Mouse (Mus musculus) ovary, postnatal 10 days (tissue): ENCODE measurements at regions not wholly inside any gene's neighbourhood (a gene's known extent, or its start where the extent isn't known, plus 50 kb on each side); places are given as distances from the start of the nearest gene placed in this dataset.

Source experiments
- DNase-seq: peaks from one replicate; pipeline ENCODE4 v3.0.0; 2022; ENCODE audit warnings: low spot score

GRCm38 (mm10) chr11:25538641-25539258 is 671.8 kb downstream of the 5730522E02Rik start:
- no peak for DNase-seq

DNA sequence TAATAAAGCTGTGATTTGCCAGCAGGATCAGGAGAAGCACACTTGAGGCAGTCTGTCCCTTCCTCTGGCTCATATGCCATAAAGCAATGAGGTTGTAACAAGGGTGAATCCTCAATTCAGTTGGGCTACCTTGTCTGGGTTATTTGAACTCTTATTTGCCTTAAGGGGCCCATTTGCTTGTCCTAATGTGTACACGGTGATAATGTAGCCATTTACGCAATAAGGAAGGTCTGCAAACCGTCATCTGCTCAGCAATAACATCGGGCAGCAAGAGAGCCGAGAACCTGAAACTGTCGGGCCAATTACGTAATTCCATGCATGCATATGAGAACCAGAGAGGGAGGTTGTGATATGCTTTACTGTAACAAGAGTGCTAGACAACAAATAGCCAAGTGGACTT is 674.5 kb downstream of the 5730522E02Rik start:
- DNase-seq = no peak

- DNase-seq = no peak
Measured at GRCm38 (mm10) chr11:25533081-25533480, 677.5 kb downstream of the 5730522E02Rik start.

- no peak for DNase-seq
Measured at GRCm38 (mm10) chr11:25531668-25532398, 678.7 kb downstream of the 5730522E02Rik start.

DNA sequence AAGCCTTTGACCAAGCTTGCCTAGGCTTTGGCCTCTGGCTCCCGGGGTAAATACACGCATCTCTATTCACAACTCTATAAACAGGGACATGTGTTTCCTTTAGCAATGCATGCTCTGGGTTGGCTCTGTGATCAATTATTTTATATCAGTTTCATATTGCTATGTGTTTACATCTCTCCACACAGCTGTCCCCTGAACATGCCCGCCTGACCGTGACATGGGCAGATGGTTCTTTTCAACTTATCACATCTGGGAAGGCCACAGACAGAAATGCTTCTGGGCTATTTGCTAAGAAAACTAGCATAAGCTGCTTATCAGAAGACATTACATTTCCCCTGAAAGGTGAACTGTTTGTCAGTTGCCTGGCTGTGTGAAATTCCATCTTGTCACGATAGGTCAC is 682.5 kb downstream of the 5730522E02Rik start:
- no peak for DNase-seq

DNA sequence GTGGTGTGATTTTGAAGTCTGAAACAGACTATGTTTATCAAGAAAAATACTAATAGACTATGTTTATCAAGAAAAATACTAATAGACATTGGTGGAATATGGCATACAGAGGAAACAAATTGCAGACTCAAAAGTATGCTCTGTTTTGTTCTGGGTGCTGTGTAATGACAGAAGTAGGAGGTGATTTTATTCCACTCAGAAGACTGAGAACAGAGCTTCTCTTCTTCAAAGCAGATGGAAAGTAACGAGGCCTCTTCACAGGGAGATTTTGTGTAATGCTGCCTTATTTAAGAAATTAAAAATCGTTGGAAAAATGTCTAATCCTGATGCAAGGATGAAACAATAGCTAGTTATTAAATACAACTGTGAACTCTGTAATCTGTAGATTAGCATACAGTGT is 691.7 kb downstream of the 5730522E02Rik start:
- DNase-seq = no peak

DNA sequence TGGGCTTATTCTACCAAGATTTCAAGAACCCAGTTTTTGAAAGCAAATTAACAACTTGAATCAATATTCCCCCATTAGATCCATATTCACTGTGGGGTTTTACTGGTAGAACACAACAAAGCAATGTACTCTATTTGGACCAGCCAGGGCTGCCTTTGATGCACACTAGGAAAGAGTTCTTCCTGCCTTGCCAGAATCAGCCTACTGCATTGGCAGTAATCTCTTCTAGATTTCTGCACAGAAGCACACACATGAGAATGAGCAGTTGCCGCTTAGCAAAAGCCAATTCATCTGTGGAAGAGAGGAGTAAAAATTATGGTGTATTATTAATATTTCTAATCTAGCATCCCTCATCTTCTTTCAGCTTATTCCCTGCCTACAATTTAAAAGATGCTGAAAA is 692.4 kb downstream of the 5730522E02Rik start:
- no peak for DNase-seq

- DNase-seq = no peak
Measured at GRCm38 (mm10) chr11:25505500-25505899, 705.1 kb downstream of the 5730522E02Rik start.

DNA sequence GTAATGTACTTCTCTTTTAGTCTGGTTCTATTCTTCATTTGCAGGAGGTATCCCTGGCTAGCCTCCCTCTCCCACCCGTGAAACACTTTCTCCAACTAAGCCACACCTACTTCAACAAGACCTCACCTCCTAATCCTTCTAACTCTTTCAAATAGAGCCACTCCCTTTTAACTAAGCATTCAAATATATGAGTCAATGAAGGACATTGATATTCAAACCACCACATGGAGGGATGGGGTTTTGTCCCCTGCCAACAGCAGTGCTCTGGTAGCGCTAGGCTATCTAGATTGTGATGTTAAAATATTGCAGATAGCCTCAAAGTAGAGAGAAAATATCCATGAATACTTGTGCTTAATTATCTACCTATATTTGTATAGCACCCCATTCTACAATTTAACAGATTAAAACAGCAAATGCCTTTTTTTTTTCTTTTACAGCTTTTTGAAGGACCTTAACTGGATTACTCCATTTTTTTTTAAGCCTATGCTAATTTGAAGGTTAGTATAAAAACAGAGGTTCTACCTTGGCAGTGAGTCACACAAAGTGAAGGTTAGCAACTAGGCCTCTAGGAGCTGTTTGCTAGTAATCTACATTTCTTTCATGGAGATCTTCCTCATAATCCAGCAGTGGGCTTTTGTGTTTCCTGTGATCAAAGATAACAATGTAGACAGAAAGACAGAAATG is 736.7 kb downstream of the 5730522E02Rik start:
- no peak for DNase-seq

- no peak for DNase-seq
Measured at GRCm38 (mm10) chr11:25469819-25470218, 740.7 kb downstream of the 5730522E02Rik start.

DNA sequence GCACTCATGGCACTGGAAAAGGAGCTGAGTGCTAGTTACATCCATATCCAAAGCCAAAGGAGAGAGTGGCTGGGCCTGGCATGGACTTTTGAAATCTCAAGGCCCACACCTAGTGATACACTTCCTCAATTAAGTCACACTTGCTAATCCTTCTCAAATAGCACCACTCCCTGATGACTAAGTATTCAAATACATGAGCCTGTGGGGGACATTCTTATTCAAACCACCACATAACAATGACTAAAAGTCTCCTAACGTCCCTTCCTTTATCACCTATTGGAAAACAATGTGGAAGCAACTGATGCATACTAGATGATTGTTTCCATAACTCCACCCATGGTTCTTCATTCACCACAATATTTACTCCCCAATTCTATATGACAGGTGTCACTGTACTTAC is 773.4 kb downstream of the 5730522E02Rik start:
- no peak for DNase-seq

GRCm38 (mm10) chr11:25435645-25436044 is 774.9 kb downstream of the 5730522E02Rik start:
- no peak for DNase-seq

DNA sequence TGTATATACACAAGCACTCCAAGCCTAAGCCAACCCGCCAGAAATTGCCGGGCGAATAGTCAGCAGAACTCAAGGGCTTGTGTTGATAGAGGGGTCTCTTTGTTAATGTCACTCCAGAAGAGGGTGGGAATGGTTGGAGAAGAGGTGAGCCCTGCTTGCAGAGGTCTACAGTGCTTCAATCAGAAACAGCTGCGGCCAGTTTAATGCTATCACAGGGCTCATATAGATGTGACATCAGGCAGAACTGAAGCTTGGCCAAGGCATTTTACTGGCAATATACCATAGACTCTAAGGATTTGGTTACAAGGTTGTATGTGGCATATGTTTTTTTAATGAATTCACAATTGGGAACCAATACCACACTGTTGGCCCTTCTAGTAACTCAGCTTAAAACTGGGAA is 787.4 kb downstream of the 5730522E02Rik start:
- no peak for DNase-seq

DNA sequence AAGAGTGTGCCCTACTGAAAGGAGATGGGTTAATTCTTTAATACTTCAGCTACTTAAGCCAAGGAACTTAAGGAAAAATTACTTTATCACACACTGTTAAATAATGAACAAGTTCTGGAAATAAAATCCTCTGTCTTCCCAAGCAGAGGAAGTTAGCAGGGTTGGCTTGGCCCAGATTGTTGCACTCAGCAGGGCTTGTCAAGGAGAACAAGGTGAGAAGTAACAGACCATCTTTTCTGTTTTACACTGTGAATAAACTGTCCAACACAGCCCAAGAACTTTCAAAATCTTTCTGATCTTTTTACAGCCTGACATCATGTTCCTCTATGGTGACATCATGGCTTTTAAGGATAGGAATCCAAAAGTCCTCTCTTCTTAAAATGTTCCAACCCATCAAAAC is 789.1 kb downstream of the 5730522E02Rik start:
- no peak for DNase-seq

DNA sequence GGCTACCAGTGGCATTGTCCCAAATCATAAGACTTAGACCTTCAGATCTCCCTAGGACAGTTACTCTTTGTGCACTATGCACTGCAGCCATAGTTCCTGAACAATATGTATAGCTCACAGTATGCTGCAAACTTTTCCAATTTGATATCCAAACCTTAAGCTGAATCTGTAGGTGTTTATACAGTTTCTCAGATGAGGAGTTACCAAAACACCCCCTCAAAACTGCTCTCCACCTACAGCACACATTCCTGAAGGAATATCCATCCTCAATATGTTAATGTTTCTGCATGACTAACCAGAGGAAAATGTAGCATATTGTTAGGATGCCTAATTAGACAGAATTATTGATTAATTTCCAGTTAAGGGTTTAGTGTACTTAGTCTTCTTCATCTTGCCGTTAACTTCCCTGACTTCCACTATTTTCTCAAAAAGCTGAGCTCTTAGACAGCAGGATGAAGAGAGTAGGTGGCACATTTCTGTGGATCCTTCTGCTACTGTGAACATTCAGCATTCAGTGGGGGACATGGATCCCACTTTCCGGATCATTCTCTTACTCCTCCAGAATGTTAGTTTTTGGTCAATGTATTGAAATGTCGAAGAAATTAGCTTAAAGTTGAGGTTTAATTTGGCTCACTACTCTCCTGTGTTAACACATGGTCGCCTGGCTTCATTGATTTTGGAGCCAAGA is 800.0 kb downstream of the 5730522E02Rik start:
- DNase-seq = no peak

- no peak for DNase-seq
Measured at GRCm38 (mm10) chr11:25391649-25392048, 818.9 kb downstream of the 5730522E02Rik start.

DNA sequence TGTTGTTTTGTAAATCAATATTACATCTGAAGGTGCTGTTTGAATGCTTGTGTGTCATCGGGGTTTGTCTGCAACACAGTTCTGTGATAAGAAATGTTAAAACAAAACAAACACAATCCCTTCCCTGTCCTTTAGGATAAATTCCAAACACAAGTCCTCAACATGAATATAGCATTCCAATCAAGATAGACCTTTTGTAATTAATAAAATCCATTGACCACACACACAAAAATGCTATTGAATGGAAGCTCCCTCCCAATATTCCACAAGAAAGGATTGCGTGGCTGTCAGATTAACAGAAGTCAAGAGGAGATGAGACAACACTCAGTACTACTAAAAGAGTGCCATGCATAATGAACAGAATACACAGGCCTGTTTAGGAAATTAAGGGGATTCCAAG is 843.5 kb downstream of the 5730522E02Rik start:
- no peak for DNase-seq

GRCm38 (mm10) chr11:25365433-25365832 is 845.1 kb downstream of the 5730522E02Rik start:
- DNase-seq = no peak

- no peak for DNase-seq
Measured at GRCm38 (mm10) chr11:25359723-25360122, 850.8 kb downstream of the 5730522E02Rik start.

GRCm38 (mm10) chr11:25357717-25358411 is 852.7 kb downstream of the 5730522E02Rik start:
- no peak for DNase-seq

GRCm38 (mm10) chr11:25356671-25357586 is 853.6 kb downstream of the 5730522E02Rik start:
- DNase-seq = no peak
